Mouse (Mus musculus) activated CD4-positive, CD25-positive, alpha-beta regulatory T cell, adult 4 months (primary cell): ENCODE data around the gene Dlgap4. TPM values are rescaled to one million over a fixed set of nuclear protein-coding genes. Genes with fewer than 3 reads are reported as not detected.

Experiments
- ATAC-seq: one replicate; pipeline ENCODE4 v1.8.0; 2017
- polyA plus RNA-seq, 2 experiments: library from polyadenylated mRNA; unstranded; fragments of 100-300 nt; shearing (Covaris generic); gene quantifications; one replicate each; pipeline ENCODE4 v1.2.1; 2017

Dlgap4 gene
- 10 to 100 TPM; 56.8 to 71.9 TPM for polyA plus RNA-seq

DNA sequence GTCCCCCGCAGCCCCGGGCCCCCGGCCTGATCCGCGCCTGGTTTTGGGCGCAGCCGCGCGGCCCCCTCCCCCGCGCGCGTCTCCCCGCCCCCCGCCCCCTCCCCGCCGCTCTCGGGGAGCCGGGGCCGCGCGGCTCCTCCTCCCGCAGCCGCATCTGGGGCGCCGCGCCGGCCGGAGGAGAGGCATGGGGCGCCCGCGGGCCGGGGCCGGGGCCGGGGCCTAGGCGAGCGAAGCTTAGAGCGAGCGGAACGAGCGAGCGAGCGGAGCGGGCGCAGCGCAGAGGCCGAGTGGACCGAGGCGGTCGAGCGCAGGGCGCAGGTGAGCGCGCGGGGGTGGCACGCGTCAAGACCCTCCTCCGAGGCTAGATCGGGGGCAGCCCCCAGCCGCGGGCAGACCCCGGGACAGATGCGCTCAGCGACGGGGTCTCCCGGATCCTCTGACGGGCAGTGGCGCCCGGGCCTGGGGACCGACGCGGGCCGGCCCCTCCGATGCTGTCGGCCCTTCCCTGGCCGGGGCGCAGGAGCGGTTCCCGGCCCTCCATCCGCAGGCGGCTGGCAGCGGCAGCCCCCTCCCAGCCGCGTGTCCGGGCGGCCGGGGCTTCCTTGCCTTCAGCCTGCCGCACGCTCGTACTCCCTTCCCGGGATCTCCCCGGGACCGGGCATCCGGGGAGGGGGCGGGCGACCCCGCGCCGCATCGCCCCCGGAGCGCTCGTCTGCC, at the start of gene Dlgap4:
TSS of gene Dlgap4 (plus strand) at position 165 of the 717 bp plus-strand sequence.
- no peak for ATAC-seq

DNA sequence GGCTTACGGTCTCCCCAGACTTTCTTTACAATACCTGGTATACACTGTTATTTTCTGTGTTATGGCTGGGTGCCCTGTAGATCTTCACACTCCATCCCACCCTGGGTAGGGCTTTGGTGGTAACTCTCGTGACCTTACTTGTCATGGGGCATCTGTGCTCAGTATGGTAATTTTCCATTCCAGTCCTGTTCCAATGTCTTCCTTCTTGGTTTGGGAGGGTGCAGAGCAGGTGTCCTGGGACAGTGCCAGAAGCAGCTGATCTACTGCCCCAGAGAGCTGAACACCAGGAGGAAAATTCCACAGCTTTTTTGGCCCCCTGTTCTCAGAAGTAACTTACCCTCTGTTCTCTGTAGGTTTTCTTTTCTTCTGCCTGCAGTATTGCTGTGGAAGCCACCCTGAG, 47.0 kb upstream of the Dlgap4 start:
- ATAC-seq = no peak

DNA sequence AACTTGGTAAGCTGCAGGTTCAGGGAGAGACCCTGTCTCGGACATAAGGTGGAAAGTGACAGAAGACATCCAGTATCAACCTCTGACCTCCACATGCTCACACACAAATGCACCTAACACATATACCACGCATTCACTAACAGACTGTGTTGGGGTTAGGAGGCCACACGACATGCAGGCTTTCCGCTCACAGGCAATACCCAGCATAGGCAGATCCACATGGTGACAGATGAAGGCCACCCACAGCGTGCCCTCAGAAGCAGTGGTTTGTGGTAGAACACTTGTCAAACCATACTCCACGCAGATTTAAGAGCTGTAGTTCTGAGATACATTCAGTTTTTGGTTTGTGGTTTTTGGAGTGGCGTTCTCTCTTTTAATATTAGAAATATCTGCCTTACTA, 44.9 kb upstream of the Dlgap4 start:
- ATAC-seq = no peak

DNA sequence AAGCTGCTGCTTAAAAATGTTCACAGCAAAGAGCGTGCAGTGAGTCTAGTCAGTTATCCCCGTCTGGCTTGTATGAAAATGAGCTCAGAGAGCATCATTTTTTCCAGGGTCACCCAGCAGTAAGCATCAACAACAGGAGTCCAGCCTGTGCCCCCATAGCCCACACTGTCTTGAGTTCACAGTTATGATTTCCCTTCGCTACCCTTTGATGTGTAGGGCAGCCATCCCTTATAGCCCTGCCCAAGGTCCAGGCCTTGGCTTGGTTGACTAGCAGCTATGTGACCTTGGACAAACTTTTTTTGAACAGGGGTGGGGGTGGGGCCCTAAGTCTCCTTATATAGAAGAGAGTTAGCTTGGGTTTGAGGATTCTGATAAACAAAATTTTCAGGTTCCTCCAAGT, 44.2 kb upstream of the Dlgap4 start:
- no peak for ATAC-seq

DNA sequence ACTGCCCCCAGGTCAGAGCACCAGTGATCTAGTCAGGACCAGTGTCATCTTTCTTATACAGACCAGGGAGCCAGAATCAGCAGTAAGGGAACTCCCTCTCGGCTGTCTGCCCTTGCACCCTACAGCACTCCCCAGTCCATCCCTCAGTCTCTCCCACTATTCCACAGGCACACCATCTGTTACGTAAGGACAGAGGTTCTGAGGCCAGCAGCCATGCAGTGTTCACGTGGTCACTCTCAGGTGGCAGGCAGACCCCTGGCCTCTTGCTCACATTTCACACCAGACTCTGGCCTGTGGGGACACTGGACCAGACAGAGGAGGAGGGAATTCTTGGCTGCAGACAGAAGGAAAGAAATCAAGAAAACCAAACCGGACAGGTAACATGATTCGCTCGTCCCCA, 42.0 kb upstream of the Dlgap4 start:
- ATAC-seq = no peak

DNA sequence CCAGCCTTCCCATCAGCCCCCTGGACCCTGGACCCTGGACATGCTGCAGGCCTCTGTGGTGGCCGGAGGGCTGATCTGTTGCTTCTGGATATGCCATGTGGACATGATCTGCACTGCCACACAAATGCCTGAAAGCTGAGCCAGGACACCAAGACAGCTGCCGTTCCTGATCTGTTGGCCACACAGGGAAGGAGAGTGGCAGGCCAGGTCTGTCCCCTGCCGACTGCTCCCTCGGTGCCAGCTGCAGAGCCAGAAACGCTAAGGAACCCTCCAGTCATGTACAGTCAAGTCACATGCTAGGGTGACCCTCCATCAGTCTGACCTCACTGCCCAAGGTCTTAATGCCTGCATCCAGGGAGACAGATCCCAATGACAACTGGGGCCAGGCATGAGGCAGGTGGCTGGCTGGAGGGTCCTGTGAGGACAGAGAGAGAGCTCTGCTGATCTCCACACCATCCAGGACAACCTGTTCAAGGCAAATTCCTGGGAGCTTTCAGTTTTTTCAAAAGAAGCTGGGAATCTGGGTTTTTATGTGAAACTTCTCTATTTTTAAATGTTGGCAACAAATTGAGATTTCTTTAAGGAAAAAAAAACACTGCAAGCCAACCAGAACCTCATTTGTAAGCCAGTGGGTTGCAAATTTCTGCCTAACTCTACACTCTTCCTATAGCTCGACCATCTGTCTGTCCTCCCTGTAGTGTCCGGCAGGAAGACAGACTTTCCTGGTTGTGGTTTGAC, 36.5 kb upstream of the Dlgap4 start:
- no peak for ATAC-seq

DNA sequence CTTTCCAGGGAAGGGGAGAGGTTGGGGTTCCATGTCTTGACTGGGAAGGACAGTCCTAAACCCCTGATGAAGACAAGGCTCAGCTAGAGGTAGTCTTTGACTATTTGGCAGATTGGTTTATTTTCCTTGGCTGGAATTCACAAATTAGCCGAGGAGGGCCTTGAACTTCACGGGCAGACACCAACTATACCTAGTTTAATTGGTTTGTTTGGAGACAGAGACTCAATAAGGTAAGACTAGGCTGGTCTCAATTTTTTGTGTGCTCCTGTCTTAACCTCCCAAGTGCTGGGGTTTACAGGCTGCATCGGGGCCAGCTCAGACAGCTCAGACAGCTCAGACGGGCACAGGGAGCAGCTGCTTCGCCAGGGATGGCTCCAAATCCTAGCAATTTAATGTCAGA, 33.0 kb upstream of the Dlgap4 start:
- ATAC-seq = no peak

DNA sequence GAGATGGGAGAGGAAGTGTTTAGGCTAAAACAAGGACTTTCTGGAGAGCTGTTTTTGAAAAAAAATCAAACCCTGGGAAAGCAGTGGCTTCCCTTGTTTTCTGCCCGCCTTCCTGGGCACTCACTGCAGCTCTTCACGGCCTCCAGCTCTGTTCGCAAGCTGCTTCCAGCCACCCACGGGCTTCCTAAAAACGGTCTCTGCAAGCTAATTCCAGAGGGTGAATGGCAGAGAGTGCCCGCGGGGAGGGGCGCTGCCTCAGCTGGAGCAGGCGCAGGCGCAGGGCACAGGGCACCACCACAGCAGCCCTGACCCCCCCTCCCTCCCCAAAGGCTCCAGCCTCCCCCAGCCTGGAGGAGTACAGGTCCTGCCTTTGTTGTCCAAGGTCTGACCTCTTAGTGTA, 32.3 kb upstream of the Dlgap4 start:
- no peak for ATAC-seq

DNA sequence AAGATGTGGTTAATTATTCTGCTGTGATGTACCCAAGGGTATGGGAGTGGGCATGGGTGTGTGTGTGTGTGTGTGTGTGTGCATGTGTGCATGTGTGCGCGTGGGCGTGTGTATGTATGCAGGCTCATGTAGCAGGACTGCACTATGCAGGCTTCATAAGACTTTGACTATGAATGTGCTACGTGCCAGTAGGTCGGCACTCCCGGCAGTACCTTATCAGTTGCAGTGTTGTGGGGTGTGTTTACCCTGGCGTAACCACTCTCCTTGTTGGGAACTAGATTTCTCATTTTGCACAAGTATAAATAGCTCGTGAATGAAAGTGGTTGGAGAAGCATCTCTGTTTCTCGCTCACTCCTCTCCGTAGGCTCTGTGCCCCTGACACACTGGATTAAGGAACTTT, 30.6 kb upstream of the Dlgap4 start:
- no peak for ATAC-seq

DNA sequence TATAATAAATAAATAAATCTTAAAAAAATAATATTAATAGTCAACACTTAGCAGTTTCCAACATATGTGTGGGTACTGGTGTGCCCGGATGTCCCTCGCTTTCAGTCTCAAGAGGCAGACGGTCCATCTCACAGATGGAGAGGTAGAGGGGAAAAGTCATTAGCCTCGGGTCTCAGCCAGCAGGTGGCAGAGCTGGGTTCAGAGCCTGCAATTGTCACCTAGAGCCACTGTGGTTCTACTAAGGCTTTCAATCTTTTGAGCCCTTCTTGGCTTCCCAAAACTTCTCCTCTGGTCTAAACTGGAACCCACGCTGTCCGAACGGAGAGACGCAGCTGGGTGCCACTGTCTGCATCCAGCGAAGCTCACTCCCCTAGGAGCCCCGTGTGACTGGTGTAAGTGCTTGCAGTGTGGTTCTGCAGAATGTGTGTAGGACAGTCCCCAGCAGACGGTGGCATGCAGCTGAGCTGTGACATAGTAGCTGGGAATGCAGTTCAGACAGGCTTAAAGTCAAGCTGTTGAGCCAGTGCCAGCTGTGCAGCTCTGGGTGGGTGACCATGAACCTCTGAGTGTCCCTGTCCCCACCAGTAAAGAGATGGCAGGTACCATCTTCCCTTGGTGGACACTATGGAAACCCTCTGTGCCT, 29.2 kb upstream of the Dlgap4 start:
- no peak for ATAC-seq

DNA sequence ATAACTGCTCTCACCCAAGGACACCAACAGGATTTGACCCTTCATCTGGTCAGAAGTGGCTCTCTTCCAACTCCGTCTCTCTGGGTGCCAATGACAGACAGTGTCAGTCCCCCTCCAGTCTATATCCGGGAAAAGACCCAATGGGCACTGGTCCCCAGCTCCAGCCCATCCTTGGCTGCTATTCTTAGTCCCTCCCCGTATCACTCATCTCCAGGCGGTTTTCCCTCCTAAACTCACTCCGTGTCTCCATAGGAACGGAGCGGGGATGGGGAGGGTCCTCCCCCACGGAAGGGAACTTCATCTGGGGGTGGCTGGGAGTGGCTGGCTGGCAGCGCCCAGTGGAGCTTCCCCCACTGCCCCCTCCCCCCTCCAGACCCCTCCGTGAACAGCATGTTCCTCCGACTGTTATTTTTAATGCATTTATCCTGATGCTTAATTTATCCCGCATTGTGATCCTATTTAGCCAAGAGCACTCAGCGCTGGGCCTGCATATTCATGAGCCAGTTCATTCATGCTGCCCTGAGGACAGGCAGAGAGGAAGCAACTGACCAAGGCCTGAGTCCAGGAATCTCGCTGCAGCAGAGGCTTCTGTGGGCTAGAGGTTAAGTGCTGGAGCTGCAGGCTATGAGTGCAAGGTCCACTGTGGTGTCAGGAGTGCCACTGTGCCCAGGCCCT, 28.6 kb upstream of the Dlgap4 start:
- no peak for ATAC-seq

DNA sequence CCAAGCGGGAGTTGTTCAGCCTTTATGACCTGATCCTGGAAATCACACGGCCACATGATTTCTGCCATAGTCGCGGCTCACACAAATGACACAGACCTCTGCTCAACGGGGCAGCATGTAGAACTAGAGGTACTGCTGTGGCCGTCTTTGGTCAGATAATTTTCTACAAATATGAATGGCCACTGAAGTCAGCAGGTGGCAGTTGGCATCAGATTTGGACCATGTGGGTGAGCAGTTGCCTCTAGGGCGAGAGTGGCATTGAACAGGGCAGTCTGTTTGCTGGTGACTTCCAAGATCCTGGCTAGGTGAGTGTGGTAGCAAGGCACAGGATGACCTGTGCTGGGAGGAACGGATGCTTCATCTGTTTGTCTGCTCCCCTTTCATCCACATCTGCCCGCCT, 24.0 kb upstream of the Dlgap4 start:
- no peak for ATAC-seq

DNA sequence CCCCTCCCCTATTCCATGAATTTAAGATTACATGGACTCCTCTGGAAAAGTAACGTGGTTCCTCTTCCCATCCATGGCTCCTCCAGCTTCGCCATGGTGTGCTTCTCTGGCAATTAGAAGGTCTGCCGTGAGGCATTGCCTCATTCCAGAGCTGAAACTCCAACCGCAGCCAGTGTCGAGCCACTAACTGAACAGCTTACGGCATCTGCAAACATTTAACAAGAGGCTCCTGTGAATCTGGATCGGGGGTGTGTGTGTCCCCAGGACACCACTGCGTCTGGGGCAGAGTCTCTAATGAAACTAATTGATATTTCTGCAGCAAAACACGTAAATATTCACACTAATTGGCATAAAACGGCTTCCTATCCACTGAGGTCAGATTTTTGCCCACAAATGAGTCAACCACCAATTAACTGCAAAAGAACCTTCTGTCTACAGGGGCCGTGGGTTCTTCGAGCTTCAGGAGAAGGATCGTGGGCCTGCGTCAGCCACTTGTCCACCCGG, 18.5 kb upstream of the Dlgap4 start:
- ATAC-seq = no peak

DNA sequence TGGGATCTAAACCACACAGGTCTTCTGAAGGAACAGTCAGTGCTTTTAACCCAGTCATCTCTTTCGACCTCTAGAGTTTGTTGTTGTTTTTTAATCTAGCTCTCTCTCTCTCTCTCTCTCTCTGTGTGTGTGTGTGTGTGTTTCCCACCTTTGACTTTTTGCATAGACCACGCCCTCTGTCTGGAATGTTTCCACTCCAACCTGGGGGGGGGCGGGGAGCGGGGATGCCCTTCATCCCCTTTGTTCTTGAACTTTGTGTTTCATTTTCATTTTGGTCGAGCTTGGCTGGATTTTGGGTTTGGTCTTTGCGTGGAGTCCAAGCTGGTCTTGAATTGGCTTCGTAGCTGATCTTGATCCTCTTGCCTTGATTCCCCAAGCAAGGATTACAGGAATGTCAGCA, 10.9 kb upstream of the Dlgap4 start:
- no peak for ATAC-seq

DNA sequence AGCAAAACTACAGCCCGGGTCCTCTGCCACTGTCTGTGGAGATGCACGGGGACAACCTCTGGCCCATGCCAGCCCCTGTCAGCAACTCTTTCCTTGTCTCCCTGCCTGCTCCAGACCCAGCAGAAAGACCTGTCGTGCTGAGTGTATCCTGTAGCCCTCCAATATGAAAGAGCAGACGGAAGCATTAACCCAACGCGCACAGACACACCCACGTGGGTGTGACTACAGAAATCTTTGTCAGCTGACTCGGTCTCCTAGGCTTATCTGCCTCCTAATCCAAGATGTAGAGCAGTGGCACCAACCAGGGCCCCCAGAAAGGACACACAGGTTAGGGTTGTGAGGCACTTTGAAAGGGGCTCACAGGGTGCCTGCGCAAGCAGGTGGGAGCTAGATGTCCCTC, 9.8 kb upstream of the Dlgap4 start:
- no peak for ATAC-seq

DNA sequence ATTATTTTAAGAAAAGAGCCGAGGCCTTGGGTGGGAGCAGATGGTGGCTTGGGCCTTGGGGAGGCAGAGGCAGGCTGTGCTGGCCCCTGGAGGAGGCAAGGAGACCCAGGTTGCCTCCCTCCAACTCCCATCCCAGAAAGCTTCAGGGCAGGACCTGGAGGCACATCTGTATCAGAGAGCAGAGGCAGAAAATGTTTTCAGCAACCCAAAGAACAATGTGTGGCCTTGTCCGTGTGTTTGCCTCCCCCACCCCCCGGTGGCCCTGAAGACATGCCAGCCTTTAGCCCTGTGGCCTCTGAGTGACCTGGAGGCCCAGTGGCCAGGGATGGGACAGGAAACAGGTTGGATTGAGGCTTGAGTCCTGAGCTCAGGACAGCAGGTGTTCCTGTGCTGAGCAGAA, 8.4 kb upstream of the Dlgap4 start:
- no peak for ATAC-seq

DNA sequence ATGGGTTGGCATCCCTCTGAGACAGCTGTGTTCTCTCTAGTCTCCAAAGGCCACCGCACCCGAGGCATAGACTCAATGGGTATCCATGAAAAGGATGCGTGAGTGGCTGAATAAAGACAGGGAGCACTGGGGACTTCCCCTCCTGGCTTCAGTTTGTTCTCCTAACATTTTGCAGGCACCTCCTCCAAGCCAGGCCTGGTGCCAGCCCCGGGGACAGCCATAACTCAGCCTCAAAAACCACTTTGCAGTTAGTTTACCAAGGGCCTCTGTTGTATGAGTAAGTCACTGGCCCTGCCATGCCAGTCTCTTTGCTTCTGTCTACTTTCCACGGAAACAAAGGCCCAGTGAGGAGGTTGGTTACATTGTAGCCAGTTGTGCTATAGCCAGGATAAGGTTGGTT, 7.5 kb upstream of the Dlgap4 start:
- no peak for ATAC-seq

DNA sequence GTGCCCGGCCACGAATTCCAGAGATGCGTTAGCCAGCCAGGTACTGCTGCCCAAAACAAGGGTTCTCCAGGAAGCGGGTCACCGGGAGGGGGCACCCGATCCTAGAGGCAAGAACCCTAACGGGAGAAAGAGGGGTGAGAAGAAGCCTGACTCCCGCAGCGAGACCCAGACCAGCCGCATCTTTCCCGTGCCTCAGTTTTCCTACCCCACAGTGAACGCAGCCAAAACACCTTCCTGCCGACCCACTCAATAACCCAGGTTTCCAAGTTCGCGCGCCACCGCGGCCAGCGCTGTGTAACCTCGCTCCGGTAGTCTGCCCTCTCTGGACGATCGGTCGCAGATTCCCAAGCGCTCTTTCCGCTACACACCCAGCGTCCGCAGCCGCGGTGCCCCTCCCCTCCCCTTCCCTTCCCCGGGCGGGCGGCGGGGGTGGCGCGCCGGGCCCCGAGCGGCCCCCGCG, 394 bp upstream of the Dlgap4 start:
- ATAC-seq = no peak

DNA sequence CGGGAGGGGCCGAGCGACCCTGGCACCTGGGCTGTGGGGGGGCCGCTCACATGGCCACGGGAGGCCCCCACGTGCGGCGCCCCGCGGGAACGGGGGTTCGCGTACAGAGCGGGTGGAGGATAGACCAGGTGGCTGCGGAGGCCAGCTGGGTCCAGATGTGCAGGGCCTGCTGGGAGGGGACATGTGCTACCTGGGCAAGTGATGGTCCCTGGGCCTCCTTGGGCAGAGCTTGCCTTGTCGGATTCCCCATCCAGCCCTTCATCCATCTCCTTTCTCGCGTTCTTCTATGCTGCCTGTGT, 702 bp downstream of the Dlgap4 start:
- ATAC-seq = no peak

DNA sequence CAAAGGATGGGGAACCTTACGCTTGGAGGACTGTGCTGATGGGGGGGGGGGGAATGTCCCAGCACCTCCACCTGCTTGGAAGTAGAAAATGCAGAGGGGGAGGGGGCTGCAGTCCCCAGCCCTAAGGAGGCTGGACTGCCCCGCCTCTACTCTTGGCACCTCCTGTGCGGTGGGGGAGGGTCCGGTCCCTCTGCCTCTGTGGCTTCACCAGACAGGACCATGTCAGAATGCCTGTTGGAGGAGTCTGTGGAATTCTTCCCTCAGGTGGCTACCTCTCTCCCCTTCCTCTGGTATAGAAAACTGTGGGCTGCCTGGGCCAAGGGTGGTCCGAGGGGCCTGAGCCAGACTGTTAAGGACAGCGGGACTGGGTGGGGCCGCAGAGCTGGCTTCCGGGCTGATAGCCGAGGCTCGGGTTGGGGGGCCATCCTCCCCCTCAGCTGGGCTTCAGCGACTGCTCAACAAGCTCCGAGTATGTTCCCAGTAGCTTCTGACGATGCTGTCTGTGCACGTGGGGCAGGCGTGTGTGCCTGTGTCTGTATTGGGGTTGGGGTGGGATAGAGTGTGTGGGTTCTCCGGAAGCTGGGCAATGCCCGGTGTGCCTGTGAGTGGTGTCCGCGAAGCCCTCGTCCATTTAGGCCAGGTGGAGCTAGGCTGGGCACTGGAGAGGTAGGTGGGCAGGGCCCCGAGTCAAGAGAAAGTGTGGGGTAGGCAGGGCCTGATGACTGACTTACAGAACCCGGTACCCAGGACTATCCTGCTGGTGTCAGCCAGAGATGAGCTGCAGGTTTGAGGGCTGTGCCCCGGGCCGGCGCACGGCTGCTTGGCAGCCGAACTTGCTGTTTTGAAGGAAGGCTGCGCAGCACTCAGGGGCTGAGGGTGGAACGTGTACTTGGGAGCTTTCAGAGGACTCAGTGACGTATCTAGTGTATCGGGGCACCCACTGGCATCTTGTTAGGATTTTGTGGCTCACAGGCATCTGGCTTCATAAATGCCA, 1.5 kb downstream of the Dlgap4 start:
- ATAC-seq = no peak

DNA sequence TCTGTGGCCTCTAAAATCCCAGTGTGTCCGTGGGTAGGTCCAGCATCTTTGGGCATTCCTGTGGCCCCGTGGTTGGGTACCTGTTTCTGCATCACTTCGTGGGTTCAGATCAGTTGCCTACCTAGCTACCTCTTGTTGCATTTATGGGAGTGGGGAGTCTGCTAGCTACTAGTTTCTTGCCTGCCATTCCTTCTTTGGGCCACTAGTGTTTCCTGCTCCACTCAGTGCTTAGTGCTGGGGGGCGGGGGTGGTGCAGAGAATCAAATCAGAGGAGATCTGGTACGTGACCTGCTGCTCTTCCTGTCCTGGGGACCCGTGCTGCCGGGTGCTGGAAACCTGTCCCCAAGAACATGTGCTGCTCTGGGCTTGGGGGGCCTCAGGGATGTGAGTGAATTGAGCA, 3.0 kb downstream of the Dlgap4 start:
- ATAC-seq = no peak

DNA sequence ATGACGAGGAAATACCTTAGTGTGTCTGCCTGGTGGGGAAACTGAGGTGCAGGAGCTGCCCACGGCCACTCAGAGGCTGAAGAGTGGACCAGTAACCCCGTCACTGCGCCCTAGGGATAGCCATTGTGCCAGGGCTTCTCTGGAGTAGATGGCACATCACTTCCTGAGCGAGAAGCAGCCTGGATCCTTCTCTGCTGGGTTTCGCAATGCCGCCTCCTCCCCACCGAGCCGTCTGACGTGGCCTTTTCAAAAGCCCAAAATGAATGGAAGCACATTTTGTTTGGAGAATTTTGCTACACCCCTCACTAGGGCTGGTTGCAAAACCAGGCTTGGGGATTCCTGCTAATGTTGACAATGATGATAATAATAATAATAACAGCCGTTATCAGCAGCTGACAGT, 4.0 kb downstream of the Dlgap4 start:
- ATAC-seq = no peak
